Mouse (Mus musculus) heart, embryonic 12.5 days (tissue): ENCODE data around the gene Adar. TPM values are rescaled to one million over a fixed set of nuclear protein-coding genes. Genes with fewer than 3 reads are reported as not detected.

Experiments used
- ATAC-seq: fragments of 200-750 bp; cut with Nextera tagmentation; 2 replicates; pipeline ENCODE4 v1.8.0; 2017; ENCODE audit warnings: moderate TSS enrichment, moderate library complexity; ENCODE audit not compliant: insufficient number of reproducible peaks, low FRiP score
- H3K27ac ChIP-seq: fragments of 300-500 bp; sonication (generic); 2 replicates; pipeline ENCODE4 v1.5.1; 2016; ENCODE audit warnings: mild to moderate bottlenecking, moderate library complexity; ENCODE audit not compliant: poor library complexity, severe bottlenecking
- H3K27me3 ChIP-seq: fragments of 300-500 bp; sonication (generic); replicated peaks from 2 replicates; pipeline ENCODE4 v1.6.1; 2016; ENCODE audit warnings: mild to moderate bottlenecking, moderate library complexity
- H3K36me3 ChIP-seq: fragments of 300-500 bp; sonication (generic); 2 replicates; pipeline ENCODE4 v1.6.1; 2016; ENCODE audit warnings: mild to moderate bottlenecking, moderate library complexity
- H3K4me1 ChIP-seq: fragments of 300-500 bp; sonication (generic); replicated peaks from 2 replicates; pipeline ENCODE4 v1.6.1; 2016; ENCODE audit warnings: mild to moderate bottlenecking
- H3K4me2 ChIP-seq: fragments of 300-500 bp; sonication (generic); 2 replicates; pipeline ENCODE4 v1.6.1; 2016; ENCODE audit warnings: mild to moderate bottlenecking, moderate library complexity
- H3K4me3 ChIP-seq: fragments of 300-500 bp; sonication (generic); 2 replicates; pipeline ENCODE4 v1.5.1; 2016; ENCODE audit warnings: mild to moderate bottlenecking
- H3K9ac ChIP-seq: fragments of 300-500 bp; sonication (generic); 2 replicates; pipeline ENCODE4 v1.6.1; 2016; ENCODE audit warnings: mild to moderate bottlenecking, moderate library complexity
- H3K9me3 ChIP-seq: fragments of 300-500 bp; sonication (generic); replicated peaks from 2 replicates; pipeline ENCODE4 v1.6.1; 2016; ENCODE audit warnings: mild to moderate bottlenecking, moderate library complexity
- WGBS: fragments of 180-500 bp; shearing (Covaris S2); methylation state at CpG from one replicate; pipeline ENCODE4 v1.1.7; 2016; 5-methylcytosine and 5-hydroxymethylcytosine counted together
- polyA plus RNA-seq: library from polyadenylated mRNA; unstranded; fragments of >200 nt; fragmentation: Nextera tagmentation; extraction: Ambion mirVana; gene quantifications from 2 replicates; pipeline ENCODE4 v1.2.1, GENCODE M21; 2016

The Adar gene
- polyA plus RNA-seq, result 11.6 and 11.7 TPM in 2 replicates

- WGBS, result 6% methylated on average over 28 of the region's 28 CpGs
Measured at GRCm38 (mm10) chr3:89714359-89715206, at the start of gene Adar. Adar (plus strand) TSS chr3:89715022.

GRCm38 (mm10) chr3:89667131-89667530 is 47.7 kb upstream of the Adar start:
- no peak; the same call in 1 of the 2 replicates for ATAC-seq
- no peaks in the 10 kb centered on the region for H3K36me3 ChIP-seq
- no peaks in the 10 kb centered on the region for H3K9me3 ChIP-seq
- peak overlapping the region; percentile 59 for H3K4me2 ChIP-seq
- 14% methylated on average over 11 of the region's 11 CpGs for WGBS
- H3K27me3 ChIP-seq, result no peaks in the 10 kb centered on the region
- peak overlapping the region; percentile 40; the same call in 1 of the 2 replicates for H3K9ac ChIP-seq
- peak overlapping the region; percentile 32 for H3K4me3 ChIP-seq
- H3K4me1 ChIP-seq, result peaks cover 32% of the 10 kb centered on the region
- no peak overlapping the region for H3K27ac ChIP-seq

More at GRCm38 (mm10) chr3:89714359-89715206, at the start of gene Adar:
- peak within 1 kb of the TSS; percentile 93 for H3K9ac ChIP-seq
- H3K4me3 ChIP-seq, result peak within 1 kb of the TSS; percentile 88
- H3K9me3 ChIP-seq, result no peaks in the 10 kb centered on the region
- peaks cover 21% of the 10 kb centered on the region for H3K4me1 ChIP-seq
- peak within 1 kb of the TSS; percentile 96 for H3K4me2 ChIP-seq
- peak within 1 kb of the TSS; percentile 83 for H3K27ac ChIP-seq
- ATAC-seq, result peak; percentile 71; the same call in 1 of the 2 replicates
- peaks cover 7% of the 10 kb centered on the region; the same call in 1 of the 2 replicates for H3K27me3 ChIP-seq
- no peaks in the 10 kb centered on the region for H3K36me3 ChIP-seq

GRCm38 (mm10) chr3:89671334-89671733 is 43.5 kb upstream of the Adar start:
- Histone ChIP-seq H3K27ac (peak overlapping the region; percentile 34), H3K4me2 (no peak overlapping the region), H3K9me3 (no peaks in the 10 kb centered on the region), H3K4me3 (no peak overlapping the region), H3K4me1 (peaks cover 33% of the 10 kb centered on the region), H3K9ac (no peak overlapping the region), H3K36me3 (no peaks in the 10 kb centered on the region), H3K27me3 (no peaks in the 10 kb centered on the region)
- WGBS, result 28% methylated on average over 6 of the region's 6 CpGs
- peak; percentile 78 for ATAC-seq

GRCm38 (mm10) chr3:89672573-89673317 is 42.1 kb upstream of the Adar start:
- H3K4me2 ChIP-seq, result no peak overlapping the region
- no peaks in the 10 kb centered on the region for H3K9me3 ChIP-seq
- no peaks in the 10 kb centered on the region for H3K27me3 ChIP-seq
- peaks cover 23% of the 10 kb centered on the region for H3K4me1 ChIP-seq
- ATAC-seq, result no peak
- no peak overlapping the region for H3K4me3 ChIP-seq
- no peaks in the 10 kb centered on the region for H3K36me3 ChIP-seq
- H3K9ac ChIP-seq, result no peak overlapping the region
- 68% methylated on average over 12 of the region's 12 CpGs for WGBS
- no peak overlapping the region for H3K27ac ChIP-seq

- no peak for ATAC-seq
- peaks cover 18% of the 10 kb centered on the region for H3K27me3 ChIP-seq
- 78% methylated on average over 5 of the region's 5 CpGs for WGBS
Measured at GRCm38 (mm10) chr3:89677617-89678016, 37.2 kb upstream of the Adar start.

GRCm38 (mm10) chr3:89686031-89686430 is 28.8 kb upstream of the Adar start:
- peaks cover 23% of the 10 kb centered on the region for H3K27me3 ChIP-seq
- no peaks in the 10 kb centered on the region for H3K36me3 ChIP-seq
- no peak overlapping the region for H3K4me3 ChIP-seq
- no peak overlapping the region for H3K9ac ChIP-seq
- no peak for ATAC-seq
- H3K4me1 ChIP-seq, result no peaks in the 10 kb centered on the region
- no peaks in the 10 kb centered on the region for H3K9me3 ChIP-seq
- whole genome bisulfite sequencing, result 23% methylated on average over 5 of the region's 5 CpGs
- no peak overlapping the region for H3K4me2 ChIP-seq
- H3K27ac ChIP-seq, result no peak overlapping the region

More at GRCm38 (mm10) chr3:89677617-89678016, 37.2 kb upstream of the Adar start:
- no peaks in the 10 kb centered on the region for H3K9me3 ChIP-seq
- no peak overlapping the region for H3K9ac ChIP-seq
- H3K4me3 ChIP-seq, result no peak overlapping the region
- peaks cover 8% of the 10 kb centered on the region for H3K4me1 ChIP-seq
- H3K36me3 ChIP-seq, result no peaks in the 10 kb centered on the region
- no peak overlapping the region for H3K27ac ChIP-seq
- H3K4me2 ChIP-seq, result no peak overlapping the region

GRCm38 (mm10) chr3:89688694-89689581 is 25.9 kb upstream of the Adar start:
- Histone ChIP-seq H3K27ac (no peak overlapping the region), H3K4me3 (peak overlapping the region; percentile 50), H3K4me1 (no peaks in the 10 kb centered on the region), H3K9ac (peak overlapping the region; percentile 55; the same call in 1 of the 2 replicates), H3K36me3 (no peaks in the 10 kb centered on the region), H3K4me2 (peak overlapping the region; percentile 79), H3K27me3 (peaks cover 5% of the 10 kb centered on the region), H3K9me3 (0 out of 2 replicates have a peak, but pooled peaks cover 4% of the 10 kb centered on the region)
- 6% methylated on average over 25 of the region's 25 CpGs for WGBS
- peak; percentile 59; the same call in 1 of the 2 replicates for ATAC-seq

- no peak for ATAC-seq
- H3K4me1 ChIP-seq, result no peaks in the 10 kb centered on the region
- WGBS, result 62% methylated on average over 9 of the region's 9 CpGs
Measured at GRCm38 (mm10) chr3:89691776-89692175, 23.0 kb upstream of the Adar start.

GRCm38 (mm10) chr3:89696152-89696821 is 18.5 kb upstream of the Adar start:
- Histone ChIP-seq H3K27ac (no peak overlapping the region), H3K36me3 (no peaks in the 10 kb centered on the region), H3K4me1 (no peaks in the 10 kb centered on the region), H3K4me2 (no peak overlapping the region), H3K27me3 (no peaks in the 10 kb centered on the region), H3K4me3 (no peak overlapping the region), H3K9ac (no peak overlapping the region), H3K9me3 (0 out of 2 replicates have a peak, but pooled peaks cover 4% of the 10 kb centered on the region)
- ATAC-seq, result no peak
- WGBS, result 82% methylated on average over 12 of the region's 12 CpGs

More at GRCm38 (mm10) chr3:89691776-89692175, 23.0 kb upstream of the Adar start:
- no peak overlapping the region for H3K27ac ChIP-seq
- 0 out of 2 replicates have a peak, but pooled peaks cover 4% of the 10 kb centered on the region for H3K9me3 ChIP-seq
- H3K36me3 ChIP-seq, result no peaks in the 10 kb centered on the region
- no peak overlapping the region for H3K9ac ChIP-seq
- H3K4me3 ChIP-seq, result no peak overlapping the region
- peaks cover 5% of the 10 kb centered on the region; the same call in 1 of the 2 replicates for H3K27me3 ChIP-seq
- no peak overlapping the region for H3K4me2 ChIP-seq

GRCm38 (mm10) chr3:89698958-89699357 is 15.9 kb upstream of the Adar start:
- ATAC-seq, result no peak
- Histone ChIP-seq H3K27ac (no peak overlapping the region), H3K27me3 (peaks cover 6% of the 10 kb centered on the region; the same call in 1 of the 2 replicates), H3K36me3 (no peaks in the 10 kb centered on the region), H3K4me1 (no peaks in the 10 kb centered on the region), H3K9ac (no peak overlapping the region), H3K4me2 (no peak overlapping the region), H3K4me3 (no peak overlapping the region), H3K9me3 (0 out of 2 replicates have a peak, but pooled peaks cover under 1% of the 10 kb centered on the region)
- WGBS, result 73% methylated on average over 1 of the region's 1 CpGs
